Mouse (Mus musculus): ENCODE measurements around the gene Theg.

- TF ChIP-seq CTCF (IDR thresholded peaks at IDR 0.05; ENCODE audit: extremely low read depth, insufficient read depth, low read length) = no peak
- TF ChIP-seq POLR2A (IDR thresholded peaks at IDR 0.05; ENCODE audit: extremely low read depth, insufficient read depth, low read length) = no peak
These were observed 22.1 kb upstream of the Theg start for GRCm38 (mm10) chr10:79609276-79609675.
